Mouse (Mus musculus) inflammation-experienced regulatory T-cells, adult 6 months (primary cell): ENCODE results near the gene Klhdc3. TPM values are rescaled to one million over a fixed set of nuclear protein-coding genes. Genes with fewer than 3 reads are reported as not detected.

Experiments used
- ATAC-seq: one replicate; pipeline ENCODE4 v1.8.0; 2017
- polyA plus RNA-seq, 3 experiments: library from polyadenylated mRNA; unstranded; fragments of 100-300 nt; shearing (Covaris generic); gene quantifications; one replicate each; pipeline ENCODE4 v1.2.1; 2017

Gene Klhdc3
- polyA plus RNA-seq, 3 experiments from 2014 or later, result 20.7 to 22.4 (median 21.7) TPM

GRCm38 (mm10) chr17:46656054-46656453, 24.7 kb downstream of the Klhdc3 start:
- no peak for ATAC-seq

- no peak for ATAC-seq
Measured at GRCm38 (mm10) chr17:46651755-46652547, 28.8 kb downstream of the Klhdc3 start.

- ATAC-seq, result no peak
Measured at GRCm38 (mm10) chr17:46651292-46651691, 29.4 kb downstream of the Klhdc3 start.

- peak; percentile 70 for ATAC-seq
Measured at GRCm38 (mm10) chr17:46650232-46651031, 30.3 kb downstream of the Klhdc3 start, which contains the start of gene Cul7. Gene Cul7 (plus strand): TSS chr17:46650337.

- ATAC-seq, result no peak
Measured at GRCm38 (mm10) chr17:46649811-46650210, 30.9 kb downstream of the Klhdc3 start.

GRCm38 (mm10) chr17:46648436-46648835, 32.3 kb downstream of the Klhdc3 start:
- no peak for ATAC-seq

- ATAC-seq, result no peak
Measured at GRCm38 (mm10) chr17:46647279-46647678, 33.4 kb downstream of the Klhdc3 start.

- ATAC-seq, result peak; percentile 12
Measured at GRCm38 (mm10) chr17:46646322-46646662, 34.4 kb downstream of the Klhdc3 start.

GRCm38 (mm10) chr17:46645561-46646321, 35.0 kb downstream of the Klhdc3 start, which contains the start of the genes Klc4 and Mrpl2:
Gene Klc4 (minus strand): TSS chr17:46646022.
Gene Mrpl2 (plus strand): TSS chr17:46646229.
- ATAC-seq, result peak; percentile 80

- no peak for ATAC-seq
Measured at GRCm38 (mm10) chr17:46644916-46645475, 35.7 kb downstream of the Klhdc3 start.

GRCm38 (mm10) chr17:46644152-46644805, 36.4 kb downstream of the Klhdc3 start:
- no peak for ATAC-seq

GRCm38 (mm10) chr17:46642060-46642459, 38.7 kb downstream of the Klhdc3 start:
- no peak for ATAC-seq

- ATAC-seq, result no peak
Measured at GRCm38 (mm10) chr17:46639929-46640328, 40.8 kb downstream of the Klhdc3 start.

- peak; percentile 48 for ATAC-seq
Measured at GRCm38 (mm10) chr17:46636831-46637523, 43.7 kb downstream of the Klhdc3 start.

- ATAC-seq, result no peak
Measured at GRCm38 (mm10) chr17:46629685-46630441, 50.9 kb downstream of the Klhdc3 start.

GRCm38 (mm10) chr17:46628791-46629684, 51.7 kb downstream of the Klhdc3 start, which contains the start of gene Ptk7:
Gene Ptk7 (minus strand): TSS chr17:46629504.
- ATAC-seq, result no peak

GRCm38 (mm10) chr17:46628471-46628790, 52.3 kb downstream of the Klhdc3 start:
- ATAC-seq, result no peak

- ATAC-seq, result no peak
Measured at GRCm38 (mm10) chr17:46627409-46627808, 53.3 kb downstream of the Klhdc3 start.

GRCm38 (mm10) chr17:46624598-46624997, 56.1 kb downstream of the Klhdc3 start:
- no peak for ATAC-seq
